Mouse (Mus musculus) gastrocnemius, postnatal 25 days (tissue): ENCODE results near the gene AA467197. TPM values are rescaled to one million over a fixed set of nuclear protein-coding genes. Genes with fewer than 3 reads are reported as not detected.

Experiments used
- DNase-seq: peaks from one replicate; pipeline ENCODE4 v3.0.0; 2022
- long read RNA-seq, 2 experiments: library from polyadenylated mRNA; stranded (forward); transcript quantifications; one replicate each; pipeline ENCODE4 v2.0.0; 2021
- total RNA-seq, 2 experiments: library from RNA; stranded (reverse); gene quantifications; 1 replicate in 1 of 2; 2 replicates in 1 of 2; pipeline ENCODE4 v1.2.3; 2021

Gene AA467197
- not detected for total RNA-seq
- long read RNA-seq, experiment 1, result 0 reads
- long read RNA-seq, experiment 2, result 0 reads

DNA sequence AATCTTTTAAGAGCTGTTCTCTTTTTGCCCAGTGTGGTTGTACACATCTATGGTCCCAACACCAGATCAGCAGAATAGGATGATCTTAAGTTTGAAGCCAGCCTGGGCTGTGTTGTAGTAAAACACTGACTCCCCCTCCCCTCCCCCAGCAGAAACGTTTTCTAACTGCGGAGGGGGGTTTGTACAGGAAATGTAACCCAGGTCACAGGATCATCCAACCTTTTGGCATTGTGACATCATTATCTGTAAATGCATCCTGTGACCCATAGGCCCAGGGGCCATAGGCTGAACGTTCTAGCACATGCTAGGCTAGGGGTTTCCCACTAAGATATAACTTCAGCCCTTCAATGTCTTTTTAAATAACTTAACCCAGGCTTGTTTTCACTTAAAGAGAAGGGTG lies at the start of gene AA467197:
AA467197 (plus strand) TSS at position 301 of the 400 bp plus-strand sequence.
- DNase-seq, result no peak

- no peak for DNase-seq
These were observed 48.8 kb upstream of the AA467197 start for GRCm38 (mm10) chr2:122587861-122588519.

DNA sequence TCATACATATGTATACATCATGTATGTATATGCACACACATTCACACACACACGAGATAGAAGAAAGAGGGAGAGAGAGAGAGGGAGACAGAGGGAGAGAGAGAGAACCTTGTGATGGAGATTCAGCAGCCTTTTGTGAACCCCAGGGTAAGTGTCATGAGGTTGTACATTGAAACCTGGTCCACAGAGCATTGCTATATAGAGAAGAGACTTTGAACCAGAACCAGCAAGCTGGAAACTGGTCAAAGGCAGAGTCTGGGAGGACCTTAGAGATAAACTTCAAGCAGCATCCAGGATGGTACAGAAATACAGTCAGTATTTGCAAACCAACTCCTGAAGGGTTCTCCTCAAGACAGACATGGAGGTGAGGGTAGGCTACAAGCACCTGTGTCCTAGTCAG lies 46.4 kb upstream of the AA467197 start:
- DNase-seq, result no peak

DNA sequence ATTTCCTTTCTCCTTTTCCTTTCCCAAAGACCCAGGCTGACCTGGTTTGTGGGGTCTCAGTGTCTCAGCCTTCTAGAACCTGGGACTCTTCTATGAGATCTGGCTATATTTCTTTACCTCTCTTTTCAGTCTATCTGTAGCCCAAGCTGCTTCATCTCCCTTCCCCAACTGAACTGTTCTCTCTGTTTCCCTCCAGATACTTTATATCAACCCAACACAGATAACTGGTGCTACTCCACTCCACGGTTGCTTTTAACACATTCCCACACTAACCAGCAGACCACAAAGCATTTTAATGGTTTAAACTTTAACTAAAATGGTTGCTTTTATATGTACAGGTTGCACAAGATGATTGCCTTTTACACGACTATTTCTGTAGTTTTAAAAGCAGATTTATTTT lies 45.6 kb upstream of the AA467197 start:
- DNase-seq, result no peak

DNA sequence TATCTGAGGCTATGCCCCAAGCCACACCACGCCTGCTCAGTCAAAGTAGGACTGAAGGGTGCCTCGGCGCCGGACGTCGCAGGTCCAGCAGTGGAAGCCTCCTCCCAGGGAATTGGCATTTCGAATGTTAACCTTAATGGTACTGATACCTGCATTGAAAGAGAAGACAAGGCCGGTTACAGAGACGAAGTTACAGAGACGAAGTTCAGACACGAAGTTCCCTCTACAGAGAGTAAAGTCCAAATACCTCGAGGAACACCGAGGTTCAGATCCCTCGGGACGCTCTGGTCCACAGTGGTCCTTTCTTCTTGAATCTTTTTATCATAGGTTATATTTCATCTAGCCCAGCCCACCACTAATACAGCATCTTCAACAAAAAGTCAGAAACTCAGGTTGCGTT lies 41.3 kb upstream of the AA467197 start:
- no peak for DNase-seq

DNA sequence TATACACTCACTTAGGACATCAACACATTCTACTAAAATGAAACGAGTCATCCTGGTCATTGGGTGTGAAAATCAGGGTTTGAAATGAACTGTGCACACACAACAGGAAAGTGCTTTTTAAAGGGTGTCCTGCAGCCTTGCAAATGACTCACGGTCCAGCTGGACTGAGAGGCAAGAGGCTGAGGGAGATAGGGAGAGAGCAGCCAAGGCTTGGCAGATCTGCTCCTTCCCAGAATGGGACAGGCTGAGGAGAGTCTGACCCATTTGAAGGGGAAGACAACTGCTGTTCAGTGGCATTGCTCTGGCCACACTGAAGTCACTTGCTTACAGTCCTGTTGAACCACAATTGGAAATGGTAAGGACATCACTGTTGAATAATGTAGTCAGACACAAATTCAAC lies 37.0 kb upstream of the AA467197 start:
- DNase-seq, result no peak

DNA sequence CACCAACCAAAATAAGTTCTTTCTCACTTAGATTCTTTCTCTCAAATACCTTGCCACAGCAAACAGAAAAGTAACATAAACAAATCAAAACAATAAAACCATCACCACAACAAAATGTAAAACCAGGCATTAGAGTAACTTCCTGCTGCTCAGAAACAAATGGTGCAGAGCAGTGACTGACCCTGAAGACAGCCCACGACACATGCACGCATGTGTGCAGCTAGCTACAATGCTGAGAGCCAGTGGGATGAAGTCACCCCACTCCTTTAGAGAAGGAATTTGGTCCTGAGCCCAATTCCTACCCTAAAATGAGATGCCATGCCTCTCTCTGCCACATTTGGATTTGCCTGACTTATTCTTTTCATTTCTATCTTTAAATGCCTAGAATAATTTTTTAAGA lies 35.4 kb upstream of the AA467197 start:
- DNase-seq, result no peak

DNA sequence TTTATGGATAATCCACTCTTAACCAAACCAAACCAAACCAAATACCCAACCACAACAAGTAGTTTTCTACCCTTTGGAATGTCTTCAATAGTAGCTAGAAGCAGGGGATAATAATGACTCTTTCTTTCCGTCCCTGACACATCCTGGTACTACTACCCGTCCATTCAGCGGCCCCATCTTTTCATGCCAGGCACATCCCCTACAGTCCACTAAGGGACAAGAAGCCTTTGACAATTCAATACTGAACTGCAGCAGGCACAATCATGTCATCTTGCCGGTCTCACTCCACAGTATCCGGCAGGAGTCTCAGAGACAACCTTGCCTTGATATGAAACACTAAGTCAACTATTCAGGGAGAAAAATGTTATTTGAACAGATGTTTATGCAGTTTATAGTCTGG lies 31.0 kb upstream of the AA467197 start:
- DNase-seq, result no peak

DNA sequence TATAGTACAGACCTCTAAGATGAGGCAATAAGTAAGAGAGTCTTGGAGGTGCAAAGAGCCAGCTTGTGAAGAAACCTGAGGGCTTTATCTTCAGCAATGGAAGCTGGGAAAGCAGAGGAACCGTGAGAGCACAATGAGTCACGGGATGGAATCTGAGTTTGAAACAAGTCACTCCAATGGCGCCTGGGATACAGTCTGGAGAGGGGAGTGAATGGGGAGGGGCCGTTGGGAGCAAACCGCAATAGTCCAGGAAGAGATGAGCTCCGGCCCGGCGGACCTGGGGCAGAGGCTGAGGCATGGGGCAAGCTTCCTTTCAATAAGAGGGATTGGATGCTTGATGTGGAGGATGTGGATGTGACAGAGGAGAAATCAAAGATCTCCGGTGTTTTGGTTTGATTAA lies 28.0 kb upstream of the AA467197 start:
- DNase-seq, result no peak

DNA sequence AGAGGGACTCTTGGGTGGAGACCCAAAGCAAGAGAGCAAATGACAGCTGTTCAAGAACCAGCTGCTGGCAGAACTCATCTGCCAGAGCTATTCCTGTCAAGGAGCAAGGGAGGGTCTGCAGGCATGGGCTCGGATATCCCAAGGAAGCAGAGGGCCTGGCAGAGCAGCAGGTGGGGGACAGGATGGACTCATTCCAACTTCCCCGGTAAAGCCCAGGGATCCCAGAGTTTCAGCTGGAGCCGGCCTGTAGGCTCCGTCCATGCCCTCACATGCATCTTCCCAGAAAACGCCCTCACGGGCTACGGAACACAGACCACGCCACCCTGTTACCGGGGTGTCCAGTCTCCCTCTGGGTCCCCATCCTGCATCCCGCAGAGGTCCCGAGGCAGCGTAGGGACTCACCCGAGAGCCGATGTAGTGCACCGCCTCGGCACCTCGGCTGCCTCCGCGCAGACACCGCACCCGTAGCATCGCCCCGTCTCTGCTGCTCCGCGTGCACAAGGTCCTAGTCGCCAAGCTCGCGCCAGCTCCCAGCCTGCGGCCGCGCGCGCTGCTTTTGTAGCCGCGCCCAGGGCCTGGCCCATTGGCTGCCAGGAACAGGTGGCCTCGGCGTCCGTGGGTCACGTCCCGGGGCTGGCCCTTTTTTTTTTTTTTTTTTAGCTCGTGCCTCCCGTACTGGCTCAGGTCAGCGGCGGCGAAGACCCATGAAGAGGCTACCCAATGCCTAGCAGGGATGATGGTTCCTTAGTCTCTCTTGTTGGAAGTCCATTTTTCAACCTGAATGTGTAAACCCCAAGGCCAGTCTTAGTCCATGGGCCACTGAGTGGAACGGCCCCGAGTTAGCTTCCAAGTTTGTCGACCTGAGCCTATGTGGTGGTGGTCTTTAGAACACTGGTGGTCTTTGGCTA lies 25.8 kb upstream of the AA467197 start, which contains the start of gene Gatm:
Gatm (minus strand) TSS at position 558 of the 908 bp plus-strand sequence.
- DNase-seq, result peak; percentile 74

GRCm38 (mm10) chr2:122611654-122611973 lies 25.2 kb upstream of the AA467197 start:
- no peak for DNase-seq

GRCm38 (mm10) chr2:122616237-122616636 lies 20.5 kb upstream of the AA467197 start:
- no peak for DNase-seq

DNA sequence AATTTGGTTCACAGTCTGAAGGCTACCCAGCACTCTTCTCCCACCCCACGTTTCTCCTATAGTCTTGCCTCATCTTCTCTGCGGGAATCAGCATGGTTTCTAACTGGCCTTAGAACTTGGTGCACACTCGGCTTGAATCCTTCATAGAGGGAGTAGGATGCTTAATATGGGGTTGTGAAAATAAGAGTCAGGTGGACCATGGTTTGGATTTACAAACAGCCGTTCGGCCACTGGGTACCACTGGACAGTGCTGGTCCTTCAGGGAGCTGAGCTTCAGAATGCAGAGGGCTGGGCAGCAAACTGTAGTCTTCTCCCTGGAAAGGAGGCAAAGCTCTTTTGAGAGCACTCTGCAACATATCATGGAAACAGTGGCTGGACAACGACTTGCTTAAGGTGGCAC lies 19.0 kb upstream of the AA467197 start:
- no peak for DNase-seq

GRCm38 (mm10) chr2:122618719-122619118 lies 18.1 kb upstream of the AA467197 start:
- DNase-seq, result no peak

GRCm38 (mm10) chr2:122621337-122622110 lies 15.3 kb upstream of the AA467197 start:
- DNase-seq, result no peak

- no peak for DNase-seq
These were observed 10.9 kb upstream of the AA467197 start for GRCm38 (mm10) chr2:122625930-122626329.

DNA sequence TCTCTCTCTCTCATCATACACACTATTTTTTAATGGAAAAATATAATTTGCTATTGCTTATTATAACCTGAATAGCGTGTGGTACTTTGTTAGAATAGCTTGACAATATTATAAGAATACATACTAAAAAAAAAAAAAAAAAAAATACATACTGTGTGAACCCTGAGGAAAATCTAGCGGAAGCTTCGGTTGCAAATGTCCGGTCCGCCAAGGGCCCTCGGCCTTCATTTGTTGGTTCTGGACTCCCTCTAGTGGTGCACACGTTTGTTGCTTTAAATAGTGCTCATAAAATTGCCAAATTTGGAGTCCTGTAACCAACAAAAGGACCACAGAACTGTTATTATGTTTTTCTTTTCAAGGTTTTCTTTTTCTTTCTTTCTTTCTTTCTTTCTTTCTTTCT lies 7.8 kb upstream of the AA467197 start:
- peak; percentile 60 for DNase-seq

DNA sequence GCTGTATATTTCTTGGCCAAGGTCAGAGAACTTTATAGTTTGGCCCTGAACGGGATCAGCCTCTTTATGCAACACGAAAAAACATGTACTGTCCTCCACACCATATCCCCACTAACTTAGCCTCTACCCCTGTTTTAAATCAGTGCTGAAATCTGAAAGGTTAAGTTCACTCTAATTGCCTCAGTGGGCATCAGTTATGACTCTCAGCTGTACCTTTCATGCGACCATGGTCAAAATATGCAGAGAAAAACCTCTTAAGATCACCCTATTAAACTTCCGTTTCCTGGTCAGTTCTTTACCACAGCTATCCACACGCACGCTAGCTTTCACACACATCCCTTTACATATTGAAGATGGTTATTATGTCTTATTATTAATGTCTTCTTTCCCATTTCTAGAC lies 6.9 kb upstream of the AA467197 start:
- DNase-seq, result no peak

DNA sequence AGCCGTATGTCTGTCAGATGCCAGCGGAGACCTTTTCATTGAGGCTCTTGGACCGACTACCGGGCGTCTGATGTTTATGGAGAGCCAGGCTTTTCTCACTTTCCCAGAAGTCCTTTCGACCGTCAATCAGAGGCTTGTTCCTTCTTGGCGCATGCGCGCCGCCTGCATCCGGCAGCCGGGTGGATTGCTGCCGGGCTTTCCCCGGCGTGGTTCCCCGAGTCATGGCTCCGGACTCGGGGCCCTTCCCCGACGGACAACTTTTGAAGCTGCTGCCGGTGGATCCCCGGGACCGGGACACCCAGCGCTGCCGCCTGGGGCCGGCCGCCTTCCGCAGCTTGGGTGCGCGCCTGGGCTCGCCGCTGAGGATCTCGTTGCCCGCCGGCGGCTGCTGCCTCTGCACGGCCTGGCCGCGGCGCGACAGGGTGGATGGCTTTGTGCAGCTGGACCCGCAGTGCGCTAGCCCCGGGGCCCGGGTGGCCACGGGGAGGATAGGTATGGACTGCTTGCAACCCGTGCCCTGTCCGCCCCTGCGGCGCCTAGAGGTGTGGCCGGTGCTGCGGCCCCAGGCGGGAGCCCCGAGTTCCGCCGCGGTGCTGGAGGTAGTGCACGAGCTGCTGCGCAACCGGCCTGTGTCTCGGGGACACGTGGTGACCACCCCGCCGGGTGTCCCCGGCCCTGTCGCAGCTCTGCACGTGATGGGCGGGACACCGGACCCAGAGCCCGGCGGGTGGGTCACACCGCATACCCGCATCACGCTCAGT lies 6.1 kb upstream of the AA467197 start:
- DNase-seq, result peak; percentile 85

GRCm38 (mm10) chr2:122631226-122631801 lies 5.5 kb upstream of the AA467197 start:
- DNase-seq, result no peak

DNA sequence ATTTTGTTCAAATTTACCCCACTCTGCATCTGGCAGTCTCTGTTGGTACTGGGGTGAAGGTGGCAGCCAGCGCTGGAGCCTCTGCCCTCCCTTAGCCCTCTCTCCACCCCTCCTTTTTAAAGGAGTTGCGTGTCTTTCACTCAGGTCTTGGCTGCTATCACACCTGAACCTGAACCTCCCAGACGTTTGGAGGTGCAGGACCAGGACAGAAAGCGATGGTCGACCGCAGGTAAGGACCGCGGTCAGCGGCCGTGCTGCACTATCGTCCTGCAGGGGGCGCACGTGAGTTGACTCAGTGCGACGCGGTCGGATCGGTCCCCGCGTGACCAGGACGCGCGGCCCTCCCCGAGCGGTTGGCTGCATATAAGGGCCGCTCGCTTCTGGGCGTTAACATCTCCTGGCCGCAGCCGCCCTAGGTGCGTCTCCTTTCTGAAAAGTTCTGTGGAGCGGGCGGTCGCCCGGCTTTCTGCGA lies 776 bp downstream of the AA467197 start:
- DNase-seq, result peak; percentile 54
